Mouse (Mus musculus) heart, adult 2 months (tissue): ENCODE results near the gene Pkd1l3.

Source experiments
- CTCF ChIP-seq: fragments of 200-600 bp; IDR thresholded peaks from 2 replicates; pipeline ENCODE4 v1.8.1; 2022; ENCODE audit warnings: antibody characterized with exemption, mild to moderate bottlenecking, moderate library complexity
- POLR2A ChIP-seq: fragments of 200-500 bp; IDR thresholded peaks from 2 replicates; pipeline ENCODE4 v1.6.1; 2011; ENCODE audit warnings: mild to moderate bottlenecking, low read depth, low read length, control low read depth; ENCODE audit not compliant: insufficient read depth

GRCm38 (mm10) chr8:109705320-109706075 lies 91.2 kb downstream of the Pkd1l3 start, which contains the start of gene Zfp821:
- TF ChIP-seq CTCF (no peak), POLR2A (peak; percentile 51; the same call in 1 of the 2 replicates)
